Mouse (Mus musculus) forebrain, postnatal 0 days (tissue): ENCODE measurements around the gene Fam92b. TPM values are rescaled to one million over a fixed set of nuclear protein-coding genes. Genes with fewer than 3 reads are reported as not detected.
A peak's percentile ranks its signal among the peaks of the same experiment; 100 is the strongest.

Experiments used
- ATAC-seq: fragments of 200-750 bp; cut with Nextera tagmentation; 2 replicates; pipeline ENCODE4 v1.8.0; 2017; ENCODE audit warnings: mild to moderate bottlenecking, moderate library complexity
- DNase-seq: peaks from one replicate; pipeline ENCODE4 v3.0.0-alpha.2; 2015
- H3K27ac ChIP-seq: fragments of 300-500 bp; sonication (generic); 2 replicates; pipeline ENCODE4 v1.5.1; 2014; ENCODE audit warnings: low read depth, mild to moderate bottlenecking, antibody characterized with exemption, low read length, moderate library complexity, mixed read lengths
- H3K27me3 ChIP-seq: fragments of 300-500 bp; sonication (generic); 2 replicates; pipeline ENCODE4 v1.6.1; 2014; ENCODE audit warnings: mild to moderate bottlenecking, low read length, mixed read lengths; ENCODE audit not compliant: insufficient read depth
- H3K36me3 ChIP-seq: fragments of 300-500 bp; sonication (generic); 2 replicates; pipeline ENCODE4 v1.6.1; 2014; ENCODE audit warnings: mild to moderate bottlenecking, moderate library complexity; ENCODE audit not compliant: insufficient read depth
- H3K4me1 ChIP-seq: fragments of 300-500 bp; sonication (generic); 2 replicates; pipeline ENCODE4 v1.6.1; 2014; ENCODE audit warnings: antibody characterized with exemption; ENCODE audit not compliant: insufficient read depth
- H3K4me2 ChIP-seq: fragments of 300-500 bp; sonication (generic); 2 replicates; pipeline ENCODE4 v1.6.1; 2014; ENCODE audit warnings: low read depth, mild to moderate bottlenecking, moderate library complexity
- H3K4me3 ChIP-seq: fragments of 300-500 bp; sonication (generic); 2 replicates; pipeline ENCODE4 v1.5.1; 2014; ENCODE audit warnings: low read depth, low read length, mixed read lengths
- H3K9ac ChIP-seq: fragments of 300-500 bp; sonication (generic); 2 replicates; pipeline ENCODE4 v1.6.1; 2014; ENCODE audit warnings: mild to moderate bottlenecking
- H3K9me3 ChIP-seq: fragments of 300-500 bp; sonication (generic); 2 replicates; pipeline ENCODE4 v1.6.1; 2016; ENCODE audit warnings: low read length
- CTCF ChIP-seq: sonication (generic); IDR thresholded peaks from 2 replicates; pipeline ENCODE4 v1.5.1; 2016; ENCODE audit warnings: antibody characterized with exemption, control low read depth, low read depth
- WGBS: fragments of 180-500 bp; shearing (Covaris S2); extraction: QIAGEN DNeasy Blood & Tissue Kit; methylation state at CpG from one replicate; pipeline ENCODE4 v1.1.7; 2014; 5-methylcytosine and 5-hydroxymethylcytosine counted together
- polyA plus RNA-seq: library from polyadenylated mRNA; unstranded; fragments of >200 nt; fragmentation: Nextera tagmentation; extraction: Ambion mirVana; gene quantifications from 2 replicates; pipeline ENCODE4 v1.2.1, GENCODE M21; 2015
- total RNA-seq: library from RNA; depleted of rRNA; stranded (reverse); fragments of >200 nt; gene quantifications from 2 replicates; pipeline ENCODE4 v1.2.3, GENCODE M21; 2014

The Fam92b gene
- total and polyA plus RNA-seq, 2 experiments from 2014 or later = 1.6 to 2.1 TPM

DNA sequence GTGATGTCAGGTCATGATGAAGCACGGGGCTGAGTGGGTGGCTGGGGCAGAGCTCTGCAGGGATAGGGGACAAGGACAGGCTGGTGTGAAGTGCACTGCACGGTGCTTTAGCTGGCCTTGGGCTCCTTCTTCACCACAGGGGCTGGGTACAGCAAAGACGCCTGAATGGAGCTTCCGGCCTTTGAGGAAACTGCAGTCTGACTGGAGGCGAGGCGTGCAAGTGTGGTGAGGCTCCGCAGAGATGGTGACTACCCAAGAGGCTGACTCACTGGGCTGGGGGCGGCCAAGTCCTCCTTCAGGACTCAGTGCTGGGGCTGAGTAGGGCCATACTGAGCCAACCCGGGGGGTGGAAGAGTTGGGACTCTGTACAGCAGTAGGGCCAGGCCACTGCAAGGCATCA lies 28.6 kb upstream of the Fam92b start:
- no peak overlapping the region for H3K4me2 ChIP-seq
- no peak for TF ChIP-seq CTCF
- H3K4me1 ChIP-seq = no peaks in the 10 kb centered on the region
- H3K36me3 ChIP-seq = no peaks in the 10 kb centered on the region
- no peaks in the 10 kb centered on the region for H3K27me3 ChIP-seq
- no peak overlapping the region for H3K4me3 ChIP-seq
- 84% methylated on average over 9 of the region's 9 CpGs for WGBS
- H3K9ac ChIP-seq = no peak overlapping the region
- ATAC-seq (no peak), DNase-seq (no peak)
- H3K27ac ChIP-seq = no peak overlapping the region
- no peaks in the 10 kb centered on the region for H3K9me3 ChIP-seq

- ATAC-seq (no peak), DNase-seq (no peak)
- Histone ChIP-seq H3K4me3 (no peak overlapping the region), H3K4me2 (no peak overlapping the region), H3K4me1 (no peaks in the 10 kb centered on the region), H3K27me3 (no peaks in the 10 kb centered on the region), H3K36me3 (no peaks in the 10 kb centered on the region), H3K27ac (no peak overlapping the region), H3K9ac (no peak overlapping the region), H3K9me3 (no peaks in the 10 kb centered on the region)
- TF ChIP-seq CTCF = no peak
- 68% methylated on average over 7 of the region's 7 CpGs for WGBS
These were observed 27.6 kb upstream of the Fam92b start for GRCm38 (mm10) chr8:120204736-120205360.

DNA sequence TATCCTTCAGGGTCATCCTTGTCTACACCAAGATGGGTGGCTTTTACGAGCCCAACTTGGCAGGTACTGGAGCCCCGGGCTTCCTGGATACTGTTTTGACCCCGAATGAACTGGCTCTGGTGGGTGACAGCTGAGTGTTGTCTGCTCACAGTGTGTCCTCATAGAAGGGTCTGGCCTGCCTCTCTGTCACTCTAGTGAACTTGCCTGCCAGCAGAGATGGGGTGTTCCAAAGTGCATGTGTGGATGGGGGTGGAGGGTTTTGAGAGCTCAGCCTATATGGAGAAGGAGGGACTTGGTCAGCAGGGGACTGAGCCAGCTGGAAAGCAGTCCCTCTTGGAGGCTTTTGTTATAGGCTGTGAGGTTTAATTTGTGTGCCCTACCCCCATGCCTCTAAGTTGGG lies 25.3 kb upstream of the Fam92b start:
- H3K4me3 ChIP-seq = no peak overlapping the region
- 80% methylated on average over 3 of the region's 3 CpGs for WGBS
- no peaks in the 10 kb centered on the region for H3K4me1 ChIP-seq
- no peaks in the 10 kb centered on the region for H3K9me3 ChIP-seq
- H3K4me2 ChIP-seq = no peak overlapping the region
- no peak overlapping the region for H3K27ac ChIP-seq
- TF ChIP-seq CTCF = no peak
- no peak for ATAC-seq
- no peaks in the 10 kb centered on the region for H3K36me3 ChIP-seq
- no peaks in the 10 kb centered on the region for H3K27me3 ChIP-seq
- H3K9ac ChIP-seq = no peak overlapping the region
- DNase-seq = no peak

DNA sequence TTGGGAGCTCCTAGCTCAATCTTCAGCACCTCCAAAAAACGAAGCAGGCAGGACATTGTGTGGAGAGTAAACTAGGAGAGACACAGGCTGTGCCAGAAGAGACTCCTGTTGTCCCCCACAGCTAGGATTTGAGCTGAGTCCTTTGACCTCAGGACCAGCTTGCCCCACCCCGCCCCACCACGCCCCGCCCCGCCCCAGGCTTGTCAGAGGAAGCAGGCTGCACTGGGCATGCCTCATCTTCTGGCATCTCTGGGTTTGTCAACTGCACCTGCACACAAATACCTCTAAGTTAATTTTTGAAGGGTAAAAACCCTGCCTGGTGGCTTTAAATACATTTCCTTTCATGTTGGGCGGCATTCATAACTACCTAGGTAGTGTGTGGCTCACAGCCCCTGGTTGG lies 24.1 kb upstream of the Fam92b start:
- no peak overlapping the region for H3K27ac ChIP-seq
- 80% methylated on average over 6 of the region's 6 CpGs for WGBS
- DNase-seq (no peak), ATAC-seq (no peak)
- H3K4me1 ChIP-seq = no peaks in the 10 kb centered on the region
- H3K36me3 ChIP-seq = no peaks in the 10 kb centered on the region
- no peak overlapping the region for H3K9ac ChIP-seq
- H3K9me3 ChIP-seq = no peaks in the 10 kb centered on the region
- no peak overlapping the region for H3K4me3 ChIP-seq
- H3K4me2 ChIP-seq = no peak overlapping the region
- TF ChIP-seq CTCF = no peak
- no peaks in the 10 kb centered on the region for H3K27me3 ChIP-seq

- TF ChIP-seq CTCF = no peak
- no peak overlapping the region for H3K9ac ChIP-seq
- ATAC-seq (no peak), DNase-seq (no peak)
- H3K27me3 ChIP-seq = no peaks in the 10 kb centered on the region
- no peaks in the 10 kb centered on the region for H3K9me3 ChIP-seq
- H3K36me3 ChIP-seq = no peaks in the 10 kb centered on the region
- no peaks in the 10 kb centered on the region for H3K4me1 ChIP-seq
- H3K4me3 ChIP-seq = no peak overlapping the region
- no peak overlapping the region for H3K4me2 ChIP-seq
- 97% methylated on average over 5 of the region's 5 CpGs for WGBS
- H3K27ac ChIP-seq = no peak overlapping the region
These were observed 14.9 kb upstream of the Fam92b start for GRCm38 (mm10) chr8:120192118-120192517.

GRCm38 (mm10) chr8:120191633-120192032 lies 14.4 kb upstream of the Fam92b start:
- no peak overlapping the region for H3K4me3 ChIP-seq
- H3K27ac ChIP-seq = no peak overlapping the region
- no peak overlapping the region for H3K4me2 ChIP-seq
- H3K27me3 ChIP-seq = no peaks in the 10 kb centered on the region
- no peak for TF ChIP-seq CTCF
- ATAC-seq = no peak
- no peaks in the 10 kb centered on the region for H3K9me3 ChIP-seq
- no peak for DNase-seq
- no peaks in the 10 kb centered on the region for H3K36me3 ChIP-seq
- WGBS = 40% methylated on average over 5 of the region's 5 CpGs
- no peak overlapping the region for H3K9ac ChIP-seq
- H3K4me1 ChIP-seq = no peaks in the 10 kb centered on the region

DNA sequence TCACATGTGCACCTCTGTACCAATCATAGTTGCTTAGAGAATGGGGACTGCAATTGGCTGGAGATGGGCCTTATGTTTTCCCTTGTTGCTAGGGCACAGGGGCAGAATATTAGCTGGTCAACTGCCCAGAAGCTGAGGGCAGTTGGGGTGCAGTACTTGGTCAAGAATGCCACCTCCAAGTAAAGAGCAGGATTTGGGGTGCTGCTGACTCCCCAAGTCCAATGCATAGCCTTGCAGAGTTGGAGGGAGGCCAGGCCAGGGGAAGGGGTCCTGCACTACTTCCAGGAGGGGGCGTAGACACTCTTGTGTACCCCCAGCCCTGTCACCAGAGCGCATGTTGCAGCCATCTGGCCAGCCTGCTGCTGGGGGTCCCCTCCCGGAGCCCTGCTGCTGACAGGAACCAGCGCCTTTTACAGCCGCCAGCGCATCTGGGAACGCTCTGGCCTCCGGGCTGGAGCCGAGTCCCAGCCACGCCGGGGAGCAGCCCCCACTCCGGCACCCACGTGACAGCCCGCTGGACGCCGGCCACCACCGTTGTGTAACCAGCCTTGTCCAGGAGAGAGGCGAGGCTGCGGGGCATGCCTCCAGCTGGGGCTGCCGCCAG lies 13.6 kb upstream of the Fam92b start:
- Histone ChIP-seq H3K36me3 (no peaks in the 10 kb centered on the region), H3K9me3 (no peaks in the 10 kb centered on the region), H3K4me1 (no peaks in the 10 kb centered on the region), H3K9ac (no peak overlapping the region; the same call in 1 of the 2 replicates), H3K27me3 (no peaks in the 10 kb centered on the region), H3K27ac (peak overlapping the region; percentile 29; the same call in 1 of the 2 replicates), H3K4me3 (0 out of 2 replicates have a peak overlapping the region, but pooled peaks have one; percentile 5), H3K4me2 (peak overlapping the region; percentile 40)
- WGBS = 30% methylated on average over 20 of the region's 20 CpGs
- ATAC-seq = peak; percentile 89
- peak; percentile 71 for DNase-seq
- TF ChIP-seq CTCF = peak; percentile 15; the same call in 1 of the 2 replicates
